Mouse (Mus musculus): ENCODE results near the gene Fam131a.

DNA sequence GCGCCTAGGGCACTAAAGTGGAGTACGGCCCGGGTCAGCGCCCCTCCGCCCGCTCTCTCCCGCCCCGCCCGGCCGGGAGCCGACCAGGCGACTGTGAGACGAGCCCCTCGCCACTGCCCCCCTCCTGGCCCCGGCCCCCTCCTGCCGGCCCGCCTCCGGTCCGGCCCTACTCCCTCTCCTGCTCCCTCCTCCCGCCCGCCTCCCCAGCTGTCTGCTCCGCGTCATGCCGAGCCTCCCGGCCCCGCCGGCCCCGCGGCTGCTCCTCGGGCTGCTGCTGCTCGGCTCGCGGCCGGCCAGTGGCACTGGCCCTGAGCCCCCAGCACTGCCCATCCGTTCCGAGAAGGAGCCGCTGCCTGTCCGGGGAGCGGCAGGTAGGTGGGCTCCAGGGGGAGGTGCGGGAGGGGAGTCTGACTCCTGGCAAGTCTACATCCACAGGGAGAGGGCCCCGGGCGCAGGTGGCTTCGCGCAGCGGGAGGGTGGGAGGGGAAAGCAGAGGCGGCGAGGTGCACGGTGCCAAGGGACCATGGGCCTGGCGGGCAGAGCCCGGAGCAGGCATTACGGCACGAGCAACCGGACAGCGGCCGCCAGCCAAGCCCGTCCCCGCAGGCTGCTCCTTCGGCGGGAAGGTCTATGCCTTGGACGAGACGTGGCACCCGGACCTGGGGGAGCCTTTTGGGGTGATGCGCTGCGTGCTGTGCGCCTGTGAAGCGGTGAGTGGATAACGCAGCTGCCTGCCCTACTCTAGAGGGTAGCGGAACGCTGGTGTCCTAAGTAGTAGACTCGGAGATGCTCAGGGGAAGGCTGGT, 40.1 kb downstream of the Fam131a start, which contains the start of gene Chrd:
- TF ChIP-seq NELFE (IDR thresholded peaks at IDR 0.05; ENCODE audit: low read depth, low read length) = no peak
- TF ChIP-seq MXI1 (IDR thresholded peaks at IDR 0.05; ENCODE audit: low read depth, low read length) = no peak
- TF ChIP-seq CTCF (IDR thresholded peaks at IDR 0.05 in 2 of 3, conservative IDR thresholded peaks at IDR 0.05 in 1 of 3; ENCODE audit: control insufficient read depth in 1 of 3, insufficient read depth in 1 of 3, low read depth in 2 of 3, low read length in 3 of 3, poor library complexity in 1 of 3, severe bottlenecking in 1 of 3) = no peak
- no peak for TF ChIP-seq USF2 (IDR thresholded peaks at IDR 0.05; ENCODE audit: borderline replicate concordance in 1 of 2, insufficient read depth in 1 of 2, low read depth in 1 of 2, low read length in 2 of 2)
- TF ChIP-seq ETS1 (IDR thresholded peaks at IDR 0.05; ENCODE audit: low read depth, low read length) = no peak
- TF ChIP-seq USF1 (IDR thresholded peaks at IDR 0.05; ENCODE audit: low read depth, low read length) = no peak
- no peak for TF ChIP-seq POLR2A (IDR thresholded peaks at IDR 0.05; ENCODE audit: control insufficient read depth in 1 of 2, insufficient read depth in 1 of 2, low read depth in 1 of 2, low read length in 2 of 2, poor library complexity in 1 of 2)
- no peak for TF ChIP-seq GATA1 (IDR thresholded peaks at IDR 0.05; ENCODE audit: low read depth, low read length)
- TF ChIP-seq ZKSCAN1 (IDR thresholded peaks at IDR 0.05; ENCODE audit: low read depth, low read length) = no peak
- no peak for TF ChIP-seq TCF12 (IDR thresholded peaks at IDR 0.05; ENCODE audit: low read depth, low read length)
- no peak for TF ChIP-seq UBTF (IDR thresholded peaks at IDR 0.05; ENCODE audit: borderline replicate concordance, insufficient read depth, low read depth, low read length)
- TF ChIP-seq MAZ (IDR thresholded peaks at IDR 0.05; ENCODE audit: low read depth, low read length) = no peak

Measured in MEL (cell line).